Mouse (Mus musculus) bone marrow, adult 2 months (tissue): ENCODE data around the gene Kcnip1.

Experiments used
- CTCF ChIP-seq: fragments of 200-500 bp; IDR thresholded peaks from 2 replicates; pipeline ENCODE4 v1.5.1; 2011; ENCODE audit warnings: low read length, control low read depth; ENCODE audit not compliant: control insufficient read depth, insufficient read depth
- POLR2A ChIP-seq: fragments of 200-500 bp; IDR thresholded peaks from 2 replicates; pipeline ENCODE4 v1.6.1; 2011; ENCODE audit warnings: low read depth, mild to moderate bottlenecking, control low read depth, low read length, borderline replicate concordance; ENCODE audit not compliant: control insufficient read depth

GRCm38 (mm10) chr11:34031015-34031805 lies 38.3 kb upstream of the Kcnip1 start:
- TF ChIP-seq CTCF (no peak; the same call in 1 of the 2 replicates), POLR2A (no peak)
